Mouse (Mus musculus) kidney, embryonic 16.5 days (tissue): ENCODE data around the gene Rapgef5. TPM values are rescaled to one million over a fixed set of nuclear protein-coding genes. Genes with fewer than 3 reads are reported as not detected.

Source experiments
- ATAC-seq: fragments of 200-750 bp; cut with Nextera tagmentation; 2 replicates; pipeline ENCODE4 v1.8.0; 2017; ENCODE audit warnings: moderate TSS enrichment; ENCODE audit not compliant: low FRiP score, low TSS enrichment
- H3K27ac ChIP-seq: fragments of 300-500 bp; sonication (generic); 2 replicates; pipeline ENCODE4 v1.5.1; 2014; ENCODE audit warnings: low read length
- H3K27me3 ChIP-seq: fragments of 300-500 bp; sonication (generic); 2 replicates; pipeline ENCODE4 v1.6.1; 2014; ENCODE audit warnings: low read length, control low read depth, mixed read lengths; ENCODE audit not compliant: insufficient read depth
- H3K36me3 ChIP-seq: fragments of 300-500 bp; sonication (generic); 2 replicates; pipeline ENCODE4 v1.6.1; 2014; ENCODE audit warnings: low read length, control low read depth, mixed read lengths; ENCODE audit not compliant: insufficient read depth
- H3K4me1 ChIP-seq: fragments of 300-500 bp; sonication (generic); 2 replicates; pipeline ENCODE4 v1.6.1; 2014; ENCODE audit warnings: low read length, control low read depth, mixed read lengths; ENCODE audit not compliant: insufficient read depth
- H3K4me2 ChIP-seq: fragments of 300-500 bp; sonication (generic); replicated peaks from 2 replicates; pipeline ENCODE4 v1.6.1; 2014; ENCODE audit warnings: low read depth, low read length
- H3K4me3 ChIP-seq: fragments of 300-500 bp; sonication (generic); 2 replicates; pipeline ENCODE4 v1.5.1; 2014; ENCODE audit warnings: mild to moderate bottlenecking, low read length
- H3K9ac ChIP-seq: fragments of 300-500 bp; sonication (generic); replicated peaks from 2 replicates; pipeline ENCODE4 v1.6.1; 2014; ENCODE audit warnings: low read length
- H3K9me3 ChIP-seq: fragments of 300-500 bp; sonication (generic); 2 replicates; pipeline ENCODE4 v1.6.1; 2016; ENCODE audit warnings: low read length, control low read depth
- WGBS: fragments of 180-500 bp; shearing (Covaris S2); extraction: QIAGEN DNeasy Blood & Tissue Kit; methylation state at CpG from one replicate; pipeline ENCODE4 v1.1.7; 2014; 5-methylcytosine and 5-hydroxymethylcytosine counted together
- polyA plus RNA-seq: library from polyadenylated mRNA; unstranded; fragments of >200 nt; fragmentation: Nextera tagmentation; extraction: Ambion mirVana; gene quantifications from 2 replicates; pipeline ENCODE4 v1.2.1, GENCODE M21; 2015

The Rapgef5 gene
- polyA plus RNA-seq, 1 experiment from 2014 or later, result 15.5 TPM

DNA sequence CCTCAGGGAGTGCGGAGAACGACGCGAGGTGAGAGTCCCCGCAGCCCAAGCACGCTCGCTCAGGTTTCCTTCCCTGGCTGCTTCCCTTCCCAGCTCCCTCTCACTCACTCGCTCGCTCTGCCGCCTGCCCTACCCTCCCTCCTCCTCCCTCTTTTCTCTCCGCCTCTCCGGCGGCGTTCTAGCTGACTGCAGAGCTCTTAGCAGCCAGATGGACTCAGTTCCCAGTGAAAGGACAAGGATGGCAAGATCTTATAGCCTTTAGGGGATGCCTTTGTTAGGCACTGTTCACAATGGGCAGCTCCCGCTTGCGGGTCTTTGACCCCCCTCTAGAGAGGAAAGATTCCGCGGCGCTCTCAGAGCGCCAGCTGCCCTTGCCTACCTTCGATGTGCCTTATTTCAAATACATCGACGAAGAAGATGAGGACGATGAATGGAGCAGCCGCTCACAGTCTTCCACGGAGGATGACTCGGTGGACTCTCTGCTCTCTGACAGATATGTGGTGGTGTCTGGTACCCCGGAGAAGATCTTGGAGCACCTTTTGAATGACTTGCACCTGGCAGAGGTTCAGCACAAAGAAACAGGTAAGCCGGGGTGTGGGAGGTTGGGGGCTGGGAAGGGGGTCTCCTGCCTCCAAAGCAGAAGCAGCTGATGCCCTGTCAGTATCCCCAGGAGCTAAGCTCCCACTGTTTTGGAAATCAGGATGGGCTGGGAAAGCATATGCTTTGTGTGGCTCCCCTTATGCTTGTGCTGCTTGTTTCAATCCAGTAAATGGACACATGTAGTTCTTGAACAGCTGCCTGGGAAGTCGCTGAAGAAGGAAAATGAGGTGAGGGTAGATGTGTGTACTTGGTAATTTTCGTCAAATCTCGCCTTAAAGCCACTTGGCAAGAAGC, 172.6 kb downstream of the Rapgef5 start:
- WGBS, result 7% methylated on average over 32 of the region's 32 CpGs
- H3K27ac ChIP-seq, result no peak overlapping the region
- no peaks in the 10 kb centered on the region for H3K36me3 ChIP-seq
- ATAC-seq, result peak; percentile 92
- H3K4me1 ChIP-seq, result peaks cover 17% of the 10 kb centered on the region
- no peaks in the 10 kb centered on the region for H3K9me3 ChIP-seq
- H3K4me2 ChIP-seq, result peak overlapping the region; percentile 62
- no peaks in the 10 kb centered on the region for H3K27me3 ChIP-seq
- H3K9ac ChIP-seq, result peak overlapping the region; percentile 52; the same call in 1 of the 2 replicates
- peak overlapping the region; percentile 42 for H3K4me3 ChIP-seq

DNA sequence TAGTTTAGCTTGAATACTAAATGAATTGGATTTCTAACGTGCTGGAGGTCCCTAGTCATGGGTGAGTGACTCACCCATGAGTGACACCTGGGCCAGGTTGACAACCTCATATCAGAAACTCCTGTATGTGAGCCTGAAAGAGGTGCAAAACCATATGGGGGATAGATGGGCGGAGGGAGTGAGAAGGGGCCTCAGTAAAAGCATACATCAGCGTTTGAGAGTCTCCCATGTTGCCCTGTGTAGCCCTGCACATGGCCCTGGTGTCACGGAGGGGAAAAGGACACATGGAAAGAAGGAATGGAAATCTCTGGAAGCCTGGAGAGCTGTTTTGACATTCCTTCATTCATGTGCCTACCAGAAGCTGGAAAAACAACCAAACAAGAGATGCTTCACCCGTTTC, 175.1 kb downstream of the Rapgef5 start:
- WGBS, result 70% methylated on average over 5 of the region's 5 CpGs
- 0 out of 2 replicates have a peak, but pooled peaks cover 3% of the 10 kb centered on the region for H3K36me3 ChIP-seq
- no peak overlapping the region for H3K9ac ChIP-seq
- H3K4me2 ChIP-seq, result no peak overlapping the region
- H3K9me3 ChIP-seq, result no peaks in the 10 kb centered on the region
- no peak overlapping the region for H3K27ac ChIP-seq
- no peak overlapping the region for H3K4me3 ChIP-seq
- no peak for ATAC-seq
- no peaks in the 10 kb centered on the region for H3K27me3 ChIP-seq
- H3K4me1 ChIP-seq, result peaks cover 8% of the 10 kb centered on the region

GRCm38 (mm10) chr12:117692775-117693174, 176.5 kb downstream of the Rapgef5 start:
- no peak overlapping the region for H3K27ac ChIP-seq
- no peak overlapping the region for H3K4me3 ChIP-seq
- H3K4me2 ChIP-seq, result no peak overlapping the region
- no peaks in the 10 kb centered on the region for H3K9me3 ChIP-seq
- no peaks in the 10 kb centered on the region for H3K27me3 ChIP-seq
- 0 out of 2 replicates have a peak, but pooled peaks cover 3% of the 10 kb centered on the region for H3K36me3 ChIP-seq
- WGBS, result 62% methylated on average over 1 of the region's 1 CpGs
- H3K9ac ChIP-seq, result no peak overlapping the region
- peaks cover 8% of the 10 kb centered on the region for H3K4me1 ChIP-seq
- ATAC-seq, result no peak

- Histone ChIP-seq H3K27ac (no peak overlapping the region), H3K36me3 (no peaks in the 10 kb centered on the region), H3K9me3 (no peaks in the 10 kb centered on the region), H3K27me3 (no peaks in the 10 kb centered on the region), H3K4me2 (no peak overlapping the region), H3K4me1 (no peaks in the 10 kb centered on the region), H3K9ac (no peak overlapping the region), H3K4me3 (no peak overlapping the region)
- 0 out of 2 replicates have a peak, but pooled peaks have one; percentile 35 for ATAC-seq
- 79% methylated on average over 3 of the region's 3 CpGs for WGBS
These were observed 183.8 kb downstream of the Rapgef5 start for GRCm38 (mm10) chr12:117699950-117700665.

GRCm38 (mm10) chr12:117700927-117701326, 184.6 kb downstream of the Rapgef5 start:
- Histone ChIP-seq H3K27ac (no peak overlapping the region), H3K9ac (no peak overlapping the region), H3K36me3 (no peaks in the 10 kb centered on the region), H3K27me3 (no peaks in the 10 kb centered on the region), H3K4me2 (no peak overlapping the region), H3K4me1 (no peaks in the 10 kb centered on the region), H3K4me3 (no peak overlapping the region), H3K9me3 (no peaks in the 10 kb centered on the region)
- WGBS, result 84% methylated on average over 6 of the region's 6 CpGs
- ATAC-seq, result no peak

GRCm38 (mm10) chr12:117702291-117702690, 186.0 kb downstream of the Rapgef5 start:
- H3K36me3 ChIP-seq, result no peaks in the 10 kb centered on the region
- no peaks in the 10 kb centered on the region for H3K9me3 ChIP-seq
- H3K4me1 ChIP-seq, result no peaks in the 10 kb centered on the region
- 88% methylated on average over 8 of the region's 8 CpGs for WGBS
- H3K4me3 ChIP-seq, result no peak overlapping the region
- H3K9ac ChIP-seq, result no peak overlapping the region
- no peaks in the 10 kb centered on the region for H3K27me3 ChIP-seq
- ATAC-seq, result no peak
- no peak overlapping the region for H3K4me2 ChIP-seq
- no peak overlapping the region for H3K27ac ChIP-seq

DNA sequence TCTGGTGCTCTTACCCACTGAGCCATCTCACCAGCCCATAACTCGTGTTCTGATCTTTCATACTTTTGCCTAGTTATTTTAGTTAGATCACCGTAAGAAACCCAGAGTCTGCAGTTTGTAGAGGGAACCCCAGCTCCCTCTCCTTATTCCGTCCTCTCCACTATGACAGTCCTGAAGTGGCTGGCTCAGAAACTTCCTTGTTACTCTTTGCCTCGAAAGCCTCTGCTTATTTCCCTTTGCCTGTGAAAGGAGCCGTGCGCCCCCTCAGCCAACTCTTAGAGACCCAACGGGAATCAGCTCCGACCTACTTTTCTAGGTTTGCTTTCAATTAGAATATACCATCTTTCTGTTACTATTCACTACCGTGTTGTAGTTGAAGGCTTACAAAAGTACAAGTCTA, 186.6 kb downstream of the Rapgef5 start:
- H3K27ac ChIP-seq, result no peak overlapping the region
- H3K27me3 ChIP-seq, result no peaks in the 10 kb centered on the region
- no peak overlapping the region for H3K4me2 ChIP-seq
- no peaks in the 10 kb centered on the region for H3K9me3 ChIP-seq
- 88% methylated on average over 9 of the region's 9 CpGs for WGBS
- H3K9ac ChIP-seq, result no peak overlapping the region
- H3K4me1 ChIP-seq, result no peaks in the 10 kb centered on the region
- ATAC-seq, result no peak
- H3K4me3 ChIP-seq, result no peak overlapping the region
- no peaks in the 10 kb centered on the region for H3K36me3 ChIP-seq

DNA sequence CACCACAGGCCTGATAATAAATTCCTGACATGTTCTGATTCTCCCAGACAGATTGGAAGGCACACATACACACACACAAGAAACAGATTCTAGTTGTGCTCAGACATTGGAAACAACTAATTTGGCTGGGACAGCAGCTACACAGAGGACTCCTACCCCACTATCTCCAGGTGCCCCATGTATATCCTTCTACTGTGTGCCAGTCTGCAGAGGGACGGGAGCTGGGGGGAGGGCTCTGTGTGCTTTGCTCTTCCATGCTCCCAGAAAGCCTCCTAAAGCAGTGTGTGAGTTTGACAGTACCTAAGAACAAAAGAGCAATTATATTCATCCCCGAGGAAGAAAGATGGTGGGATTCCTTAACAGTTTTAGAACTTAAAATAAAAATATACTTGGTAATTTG, 187.1 kb downstream of the Rapgef5 start:
- ATAC-seq, result no peak
- Histone ChIP-seq H3K4me3 (no peak overlapping the region), H3K27ac (no peak overlapping the region), H3K9me3 (no peaks in the 10 kb centered on the region), H3K36me3 (no peaks in the 10 kb centered on the region), H3K4me2 (no peak overlapping the region), H3K4me1 (no peaks in the 10 kb centered on the region), H3K27me3 (no peaks in the 10 kb centered on the region), H3K9ac (no peak overlapping the region)
- 69% methylated on average over 2 of the region's 2 CpGs for WGBS

GRCm38 (mm10) chr12:117705308-117705707, 189.0 kb downstream of the Rapgef5 start:
- H3K4me3 ChIP-seq, result no peak overlapping the region
- no peaks in the 10 kb centered on the region for H3K36me3 ChIP-seq
- H3K9ac ChIP-seq, result no peak overlapping the region
- WGBS, result 81% methylated on average over 3 of the region's 3 CpGs
- H3K9me3 ChIP-seq, result no peaks in the 10 kb centered on the region
- H3K27me3 ChIP-seq, result no peaks in the 10 kb centered on the region
- no peaks in the 10 kb centered on the region for H3K4me1 ChIP-seq
- ATAC-seq, result no peak
- no peak overlapping the region for H3K4me2 ChIP-seq
- H3K27ac ChIP-seq, result no peak overlapping the region

DNA sequence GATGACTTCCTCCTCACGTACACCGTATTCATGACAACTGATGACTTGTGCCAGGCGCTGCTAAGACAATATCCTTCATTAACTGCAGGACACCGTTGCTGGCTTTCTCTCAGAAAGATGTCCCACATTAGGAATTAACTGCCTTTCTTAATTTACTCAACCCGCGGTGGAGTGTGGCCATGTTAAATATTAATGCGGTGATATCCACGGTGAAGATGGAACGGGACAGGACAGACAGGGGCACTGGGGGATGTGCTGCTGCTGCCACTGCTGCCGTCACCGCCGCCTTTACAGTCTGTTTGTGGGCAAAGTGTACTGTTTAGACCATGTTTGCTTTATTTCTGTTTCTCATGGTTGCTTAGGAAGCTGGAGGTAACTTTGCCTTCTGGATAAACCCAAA, 193.0 kb downstream of the Rapgef5 start:
- H3K4me1 ChIP-seq, result no peaks in the 10 kb centered on the region
- no peaks in the 10 kb centered on the region for H3K27me3 ChIP-seq
- no peaks in the 10 kb centered on the region for H3K36me3 ChIP-seq
- peak; percentile 74; the same call in 1 of the 2 replicates for ATAC-seq
- H3K27ac ChIP-seq, result no peak overlapping the region
- WGBS, result 65% methylated on average over 12 of the region's 12 CpGs
- H3K4me2 ChIP-seq, result no peak overlapping the region
- no peak overlapping the region for H3K4me3 ChIP-seq
- no peak overlapping the region for H3K9ac ChIP-seq
- no peaks in the 10 kb centered on the region for H3K9me3 ChIP-seq
